Mouse (Mus musculus) MEL (cell line): ENCODE results near the gene Lman2. TPM values are rescaled to one million over a fixed set of nuclear protein-coding genes. Genes with fewer than 3 reads are reported as not detected.
A peak's percentile ranks its signal among the peaks of the same experiment; 100 is the strongest.

Experiments
- DNase-seq: peaks from one replicate; pipeline ENCODE4 v3.0.0; 2011; ENCODE audit warnings: low read depth, low spot score
- H3K27ac ChIP-seq: 2 replicates; pipeline ENCODE4 v1.5.1; 2012; ENCODE audit warnings: low read depth, mild to moderate bottlenecking, control low read depth, low read length, moderate library complexity; ENCODE audit not compliant: control insufficient read depth
- H3K27me3 ChIP-seq, 2 experiments: fragments of 150-350 bp in 1 of 2; sonication (generic) in 1 of 2; 2 replicates each; pipeline ENCODE4 v1.6.1; 2012; ENCODE audit warnings: low read length in 2 of 2, mild to moderate bottlenecking in 2 of 2, improper control_type of control experiment in 1 of 2, moderate library complexity in 1 of 2; ENCODE audit not compliant: insufficient read depth in 2 of 2, control insufficient read depth in 1 of 2
- H3K36me3 ChIP-seq, 2 experiments: 2 replicates each; pipeline ENCODE4 v1.6.1; 2012 to 2014; ENCODE audit warnings: low read length in 2 of 2, improper control_type of control experiment in 1 of 2, inconsistent platforms in 1 of 2, mild to moderate bottlenecking in 1 of 2; ENCODE audit not compliant: insufficient read depth in 2 of 2, control insufficient read depth in 1 of 2
- H3K4me1 ChIP-seq, 2 experiments: fragments of 150-350 bp in 1 of 2; sonication (generic) in 1 of 2; 2 replicates each; pipeline ENCODE4 v1.6.1; 2012; ENCODE audit warnings: low read length in 2 of 2, improper control_type of control experiment in 1 of 2, mild to moderate bottlenecking in 1 of 2; ENCODE audit not compliant: insufficient read depth in 2 of 2, control insufficient read depth in 1 of 2
- H3K4me3 ChIP-seq, 2 experiments: fragments of 150-350 bp in 1 of 2; sonication (generic) in 1 of 2; 2 replicates each; pipeline ENCODE4 v1.5.1; 2012; ENCODE audit warnings: low read depth in 2 of 2, low read length in 2 of 2, mild to moderate bottlenecking in 2 of 2, moderate library complexity in 2 of 2, control low read depth in 1 of 2, improper control_type of control experiment in 1 of 2; ENCODE audit not compliant: control insufficient read depth in 1 of 2, insufficient read depth in 1 of 2
- H3K79me2 ChIP-seq: 2 replicates; pipeline ENCODE4 v1.6.1; 2012; ENCODE audit warnings: mild to moderate bottlenecking, low read length, moderate library complexity; ENCODE audit not compliant: control insufficient read depth, poor library complexity, insufficient read depth
- H3K9ac ChIP-seq: 2 replicates; pipeline ENCODE4 v1.6.1; 2012; ENCODE audit warnings: low read depth, mild to moderate bottlenecking, control low read depth, low read length, moderate library complexity; ENCODE audit not compliant: control insufficient read depth, poor library complexity, severe bottlenecking
- H3K9me3 ChIP-seq: fragments of 150-350 bp; sonication (generic); replicated peaks from 2 replicates; pipeline ENCODE4 v1.6.1; 2012; ENCODE audit warnings: mild to moderate bottlenecking, low read length, improper control_type of control experiment, moderate library complexity; ENCODE audit not compliant: insufficient read depth
- EP300 ChIP-seq, 2 experiments: IDR thresholded peaks; 2 replicates each; pipeline ENCODE4 v1.6.1; 2011; ENCODE audit warnings: improper control_type of control experiment in 2 of 2, low read length in 2 of 2, low read depth in 1 of 2, mild to moderate bottlenecking in 1 of 2
- HCFC1 ChIP-seq: IDR thresholded peaks from 2 replicates; pipeline ENCODE4 v1.6.1; 2012; ENCODE audit warnings: low read depth, mild to moderate bottlenecking, inconsistent platforms, low read length, improper control_type of control experiment, moderate library complexity
- MXI1 ChIP-seq: IDR thresholded peaks from 2 replicates; pipeline ENCODE4 v1.6.1; 2011; ENCODE audit warnings: mild to moderate bottlenecking, low read depth, low read length, improper control_type of control experiment
- MYB ChIP-seq: IDR thresholded peaks from 2 replicates; pipeline ENCODE4 v1.6.1; 2011; ENCODE audit warnings: mild to moderate bottlenecking, low read depth, low read length, improper control_type of control experiment
- NELFE ChIP-seq: IDR thresholded peaks from 2 replicates; pipeline ENCODE4 v1.6.1; 2011; ENCODE audit warnings: low read depth, low read length, improper control_type of control experiment
- POLR2AphosphoS2 ChIP-seq: IDR thresholded peaks from 2 replicates; pipeline ENCODE4 v1.6.1; 2011; ENCODE audit warnings: low read length, improper control_type of control experiment
- SIN3A ChIP-seq: IDR thresholded peaks from 2 replicates; pipeline ENCODE4 v1.6.1; 2012; ENCODE audit warnings: low read length, improper control_type of control experiment, inconsistent platforms
- USF2 ChIP-seq, 2 experiments: IDR thresholded peaks; 2 replicates each; pipeline ENCODE4 v1.6.1; 2011 to 2012; ENCODE audit warnings: improper control_type of control experiment in 2 of 2, low read length in 2 of 2, borderline replicate concordance in 1 of 2, inconsistent platforms in 1 of 2, low read depth in 1 of 2, mild to moderate bottlenecking in 1 of 2; ENCODE audit not compliant: insufficient read depth in 1 of 2
- ZC3H11A ChIP-seq: IDR thresholded peaks from 2 replicates; pipeline ENCODE4 v1.6.1; 2012; ENCODE audit warnings: low read depth, mild to moderate bottlenecking, inconsistent platforms, low read length, improper control_type of control experiment
- polyA plus RNA-seq, 2 experiments: library from polyadenylated mRNA; stranded (reverse) in 1 of 2; unstranded in 1 of 2; fragments of >175 nt in 1 of 2; fragments of >200 nt in 1 of 2; gene quantifications; 2 replicates each; pipeline versions ENCODE4 v1.2.1 to v1.2.4; 2012; ENCODE audit warnings: low replicate concordance in 2 of 2, low read depth in 1 of 2; ENCODE audit not compliant: insufficient read length in 2 of 2, insufficient read depth in 1 of 2, missing spikeins in 1 of 2
- total RNA-seq: library from RNA; depleted of rRNA; stranded (reverse); fragments of 300-350 nt; gene quantifications from 2 replicates; pipeline ENCODE4 v1.2.3, GENCODE M21; 2012

Gene Lman2
- total and polyA plus RNA-seq, 3 experiments: 86.1 to 239 (median 145) TPM

DNA sequence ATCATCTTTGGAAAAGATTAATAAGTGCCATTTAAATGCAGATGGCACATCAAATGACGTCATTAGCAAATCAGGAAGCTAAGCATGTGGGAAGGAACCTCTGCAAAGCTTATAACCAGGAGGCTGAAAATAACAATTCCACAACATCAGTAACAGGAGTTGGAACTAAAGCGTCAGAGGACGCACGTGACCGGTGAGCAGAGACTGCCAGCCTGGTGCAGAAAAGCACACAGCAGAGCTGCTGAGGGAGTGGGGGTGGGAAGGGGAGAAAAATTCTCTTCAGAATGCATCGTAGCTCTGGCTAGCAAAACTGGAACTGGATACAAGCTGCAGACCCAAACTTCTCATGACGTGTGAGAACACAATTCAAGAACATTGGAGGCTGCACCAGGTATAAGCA, 18.3 kb downstream of the Lman2 start:
- no peak for TF ChIP-seq HCFC1
- no peak for TF ChIP-seq ZC3H11A
- no peak for TF ChIP-seq EP300 (IDR thresholded peaks at IDR 0.05; ENCODE audit: low read depth in 1 of 2, low read length in 2 of 2)
- no peak for TF ChIP-seq NELFE
- no peak for TF ChIP-seq USF2 (IDR thresholded peaks at IDR 0.05; ENCODE audit: borderline replicate concordance in 1 of 2, insufficient read depth in 1 of 2, low read depth in 1 of 2, low read length in 2 of 2)
- no peak for TF ChIP-seq POLR2AphosphoS2
- no peak overlapping the region for H3K4me3 ChIP-seq
- no peak overlapping the region for H3K9ac ChIP-seq
- DNase-seq: no peak
- H3K27me3 ChIP-seq: no peaks in the 10 kb centered on the region
- H3K27ac ChIP-seq: no peak overlapping the region
- H3K36me3 ChIP-seq: peaks cover 0 to 6% of the 10 kb centered on the region in 2 experiments; a peak in 2 of 4 replicates
- H3K79me2 ChIP-seq: no peaks in the 10 kb centered on the region
- 0 out of 4 replicates have a peak, but pooled peaks cover 0 to 3% of the 10 kb centered on the region in 2 experiments for H3K4me1 ChIP-seq
- H3K9me3 ChIP-seq: no peaks in the 10 kb centered on the region

- H3K9ac ChIP-seq: no peak overlapping the region
- no peak for TF ChIP-seq SIN3A
- TF ChIP-seq POLR2AphosphoS2: peak; percentile 50; the same call in 1 of the 2 replicates
Measured at GRCm38 (mm10) chr13:55342469-55342868, 20.1 kb downstream of the Lman2 start.

GRCm38 (mm10) chr13:55339259-55339658, 23.3 kb downstream of the Lman2 start:
- 0 out of 4 replicates have a peak, but pooled peaks cover 0 to 3% of the 10 kb centered on the region in 2 experiments for H3K4me1 ChIP-seq
- H3K9ac ChIP-seq: no peak overlapping the region
- H3K36me3 ChIP-seq: no peaks in the 10 kb centered on the region
- no peak overlapping the region for H3K27ac ChIP-seq
- H3K9me3 ChIP-seq: no peaks in the 10 kb centered on the region
- TF ChIP-seq MXI1: 0 out of 2 replicates have a peak, but pooled peaks have one; percentile 22
- no peak for TF ChIP-seq MYB
- no peaks in the 10 kb centered on the region for H3K79me2 ChIP-seq
- H3K4me3 ChIP-seq: no peak overlapping the region
- no peaks in the 10 kb centered on the region for H3K27me3 ChIP-seq
- DNase-seq: no peak

More at GRCm38 (mm10) chr13:55342469-55342868, 20.1 kb downstream of the Lman2 start:
- no peaks in the 10 kb centered on the region for H3K27me3 ChIP-seq
- no peak overlapping the region for H3K4me3 ChIP-seq
- no peaks in the 10 kb centered on the region for H3K9me3 ChIP-seq
- H3K27ac ChIP-seq: no peak overlapping the region
- DNase-seq: no peak
- 0 out of 4 replicates have a peak, but pooled peaks cover 0 to 3% of the 10 kb centered on the region in 2 experiments for H3K4me1 ChIP-seq
- no peaks in the 10 kb centered on the region for H3K79me2 ChIP-seq
- no peaks in the 10 kb centered on the region; a peak in 1 of 4 replicates for H3K36me3 ChIP-seq
